Mouse (Mus musculus): ENCODE results near the gene Pcca.
A peak's percentile ranks its signal among the peaks of the same experiment; 100 is the strongest.

Gene Pcca

DNA sequence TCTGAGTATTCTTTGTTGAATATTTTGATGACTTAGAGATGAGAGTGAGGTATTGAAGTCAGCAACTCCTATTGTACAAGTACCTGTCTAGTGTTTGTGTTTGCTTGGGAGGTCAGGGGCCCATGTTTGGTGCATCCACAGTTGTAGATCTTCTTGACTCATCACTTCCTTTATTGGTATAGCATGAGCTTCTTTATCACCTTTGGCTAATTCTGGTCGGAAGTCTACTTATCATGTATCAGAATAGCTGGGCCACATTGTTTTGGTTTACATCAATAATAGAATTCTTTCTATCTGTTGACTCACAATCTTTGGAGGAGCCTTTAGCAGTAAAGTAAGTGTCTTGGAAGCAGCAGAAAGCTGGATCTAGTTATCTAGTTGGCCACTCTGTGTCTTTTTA, 108.3 kb downstream of the Pcca start:
- no peak for DNase-seq (ENCODE audit: low read depth, low spot score)

- DNase-seq (ENCODE audit: low read depth, low spot score), result no peak
These were observed 114.1 kb downstream of the Pcca start for GRCm38 (mm10) chr14:122648214-122648613.

GRCm38 (mm10) chr14:122649336-122649950, 115.3 kb downstream of the Pcca start:
- DNase-seq (ENCODE audit: low read depth, low spot score), result no peak

GRCm38 (mm10) chr14:122651681-122652080, 117.6 kb downstream of the Pcca start:
- DNase-seq (ENCODE audit: low read depth, low spot score), result no peak

DNA sequence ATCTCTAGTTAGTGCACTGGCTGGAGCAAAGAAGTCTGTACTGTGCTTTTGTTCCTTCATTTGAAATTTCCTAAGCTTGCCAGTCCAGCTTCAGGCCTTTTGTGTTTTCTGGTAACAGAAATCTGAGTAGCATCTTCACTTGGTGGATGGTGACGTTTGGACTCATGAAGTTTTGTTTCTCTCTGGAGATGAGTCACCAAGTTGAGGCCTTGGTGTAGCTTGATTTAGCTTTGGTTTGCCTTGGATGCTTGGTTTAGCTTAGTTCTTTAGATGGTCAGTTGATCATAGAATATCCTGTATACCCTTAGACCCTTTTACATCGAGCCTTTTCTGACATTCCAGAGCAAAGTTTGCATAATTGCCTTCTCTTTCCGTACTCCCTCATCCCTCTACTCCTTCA, 141.5 kb downstream of the Pcca start:
- no peak for DNase-seq (ENCODE audit: low read depth, low spot score)

DNA sequence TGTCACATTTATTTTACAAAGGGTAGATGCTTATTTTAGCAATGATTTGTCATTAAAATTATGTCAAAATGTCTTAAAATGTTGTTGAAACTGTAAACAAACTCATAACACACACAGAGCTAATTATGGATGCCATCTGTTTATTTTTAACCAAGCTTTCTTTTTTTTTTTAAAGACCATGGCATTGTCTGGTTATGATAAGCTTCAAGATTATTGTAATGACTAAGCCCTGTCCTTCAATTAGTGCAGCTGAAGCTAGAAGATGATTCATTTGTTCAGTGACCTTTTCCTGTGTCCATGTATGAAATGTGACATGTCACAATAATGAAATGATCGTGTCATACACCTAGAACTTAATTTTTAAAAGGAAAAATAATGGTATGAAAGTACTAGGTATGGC, 149.5 kb downstream of the Pcca start:
- peak; percentile 28 for DNase-seq (ENCODE audit: low read depth, low spot score)

DNA sequence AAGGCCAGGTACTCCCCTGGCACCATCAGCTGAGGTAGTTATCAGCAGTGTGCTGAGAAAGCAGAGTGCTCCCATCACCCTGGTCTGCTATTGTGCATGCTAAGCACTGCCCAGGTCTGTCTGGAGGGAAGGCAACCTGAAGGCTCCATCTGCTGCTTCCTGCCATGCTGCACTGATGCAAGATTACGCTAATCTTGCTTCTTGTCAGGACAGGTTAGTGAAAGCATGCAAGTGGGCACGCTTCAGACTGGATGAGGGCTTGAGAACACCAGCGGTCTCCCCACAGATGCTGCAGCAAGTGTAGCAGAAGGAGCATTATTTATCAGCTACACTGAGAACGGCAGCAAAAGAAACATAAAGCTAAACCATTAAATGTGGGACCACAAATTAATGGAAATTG, 150.1 kb downstream of the Pcca start:
- DNase-seq (ENCODE audit: low read depth, low spot score), result peak; percentile 79

GRCm38 (mm10) chr14:122684811-122685210, 150.7 kb downstream of the Pcca start:
- peak; percentile 65 for DNase-seq (ENCODE audit: low read depth, low spot score)

DNA sequence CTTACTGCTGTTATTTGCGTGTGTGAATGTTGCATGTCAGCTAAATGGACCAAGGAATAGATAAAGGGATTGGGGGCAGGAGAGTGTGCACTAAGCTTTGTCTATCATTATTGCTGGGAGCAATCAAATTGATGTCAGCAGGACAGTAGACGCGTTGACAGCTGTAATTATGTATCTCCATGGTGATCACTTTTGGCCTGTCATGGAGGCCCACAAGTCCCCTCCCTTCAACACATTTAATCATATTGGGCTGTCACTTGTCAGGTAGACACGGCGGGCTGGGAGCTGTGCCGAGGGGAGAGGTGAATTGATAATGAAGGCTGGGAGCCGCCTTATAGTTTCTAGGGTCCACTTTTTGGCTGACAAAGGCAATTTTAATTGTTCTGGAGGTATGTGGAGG, 153.3 kb downstream of the Pcca start:
- DNase-seq (ENCODE audit: low read depth, low spot score), result no peak

GRCm38 (mm10) chr14:122688378-122688777, 154.3 kb downstream of the Pcca start:
- no peak for DNase-seq (ENCODE audit: low read depth, low spot score)

DNA sequence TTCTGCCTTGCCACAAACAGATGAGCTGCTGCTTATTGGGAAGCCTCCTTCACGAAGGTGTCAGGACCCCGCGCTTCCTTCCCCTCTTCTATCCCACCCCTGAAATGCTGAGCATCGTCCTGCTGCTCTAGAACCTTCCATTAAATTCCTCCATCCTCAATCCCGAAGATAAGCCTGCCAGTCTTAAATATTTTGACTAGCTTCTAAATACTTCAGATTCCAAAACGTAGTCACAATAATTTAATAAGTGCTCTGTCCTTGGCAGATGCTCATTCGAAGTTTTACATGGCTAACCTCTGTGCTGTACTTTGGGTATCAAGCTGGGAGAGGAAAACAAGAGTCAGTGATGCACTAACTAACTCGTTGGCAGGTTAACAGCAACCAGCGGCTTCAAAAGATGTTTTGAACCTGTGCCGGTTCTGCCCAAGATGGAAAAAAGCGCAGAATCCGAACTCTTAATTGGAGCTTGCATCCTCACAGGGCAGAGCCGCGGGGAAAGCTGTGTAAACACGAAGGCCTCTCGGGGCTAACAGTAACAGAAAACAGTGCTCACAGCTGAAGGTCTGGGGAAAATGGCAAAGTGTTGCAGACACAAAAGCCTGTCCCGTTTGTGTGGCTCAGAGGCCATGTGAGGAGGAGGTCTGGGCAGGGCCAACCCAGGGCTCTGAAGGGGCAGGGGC, 155.2 kb downstream of the Pcca start:
- DNase-seq (ENCODE audit: low read depth, low spot score), result peak; percentile 14

DNA sequence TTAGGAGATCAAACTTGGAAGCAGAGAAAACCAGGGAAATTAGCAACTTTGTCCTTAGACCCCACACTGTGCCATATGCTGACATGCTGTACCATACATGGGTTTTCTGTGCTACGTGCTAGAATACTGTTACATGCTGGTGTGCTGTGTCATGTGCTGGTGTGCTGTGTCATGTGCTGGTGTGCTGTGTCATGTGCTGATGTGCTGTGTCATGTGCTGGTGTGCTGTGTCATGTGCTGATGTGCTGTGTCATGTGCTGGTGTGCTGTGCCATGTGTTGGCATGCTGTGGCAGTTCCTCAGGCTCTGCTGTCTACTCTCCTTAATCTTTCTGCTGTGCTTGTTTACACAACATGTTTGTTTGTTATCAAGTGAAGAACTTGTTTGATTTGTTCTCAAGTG, 157.4 kb downstream of the Pcca start:
- DNase-seq (ENCODE audit: low read depth, low spot score), result no peak

- no peak for DNase-seq (ENCODE audit: low read depth, low spot score)
These were observed 166.2 kb downstream of the Pcca start for GRCm38 (mm10) chr14:122700333-122700732.

GRCm38 (mm10) chr14:122713793-122714192, 179.7 kb downstream of the Pcca start:
- DNase-seq (ENCODE audit: low read depth, low spot score), result no peak

DNA sequence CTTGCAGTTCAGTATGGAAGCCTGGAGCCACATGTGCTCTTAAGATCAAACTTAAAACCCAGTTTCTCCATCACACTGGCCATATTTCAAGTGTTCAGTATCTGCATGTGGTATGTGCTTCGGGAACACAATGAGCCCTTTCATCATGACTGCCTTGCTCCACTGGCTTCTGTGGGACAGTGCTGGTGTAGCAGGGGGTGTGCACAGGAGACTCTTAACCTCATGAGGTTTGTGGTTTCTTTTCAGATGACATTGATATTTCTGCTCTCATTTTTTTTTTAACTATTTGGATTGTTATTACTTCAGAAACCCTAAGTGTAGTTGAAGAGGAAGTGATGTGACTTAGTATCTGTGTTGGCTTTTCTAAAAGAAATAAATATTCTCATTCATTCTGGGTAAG, 180.8 kb downstream of the Pcca start:
- DNase-seq (ENCODE audit: low read depth, low spot score), result no peak

GRCm38 (mm10) chr14:122716057-122716456, 181.9 kb downstream of the Pcca start:
- no peak for DNase-seq (ENCODE audit: low read depth, low spot score)

GRCm38 (mm10) chr14:122719496-122720080, 185.5 kb downstream of the Pcca start:
- no peak for DNase-seq (ENCODE audit: low read depth, low spot score)

GRCm38 (mm10) chr14:122720989-122721388, 186.9 kb downstream of the Pcca start:
- DNase-seq (ENCODE audit: low read depth, low spot score), result peak; percentile 73

- peak; percentile 58 for DNase-seq (ENCODE audit: low read depth, low spot score)
These were observed 187.6 kb downstream of the Pcca start for GRCm38 (mm10) chr14:122721750-122722149.

GRCm38 (mm10) chr14:122726456-122726855, 192.3 kb downstream of the Pcca start:
- peak; percentile 29 for DNase-seq (ENCODE audit: low read depth, low spot score)

DNA sequence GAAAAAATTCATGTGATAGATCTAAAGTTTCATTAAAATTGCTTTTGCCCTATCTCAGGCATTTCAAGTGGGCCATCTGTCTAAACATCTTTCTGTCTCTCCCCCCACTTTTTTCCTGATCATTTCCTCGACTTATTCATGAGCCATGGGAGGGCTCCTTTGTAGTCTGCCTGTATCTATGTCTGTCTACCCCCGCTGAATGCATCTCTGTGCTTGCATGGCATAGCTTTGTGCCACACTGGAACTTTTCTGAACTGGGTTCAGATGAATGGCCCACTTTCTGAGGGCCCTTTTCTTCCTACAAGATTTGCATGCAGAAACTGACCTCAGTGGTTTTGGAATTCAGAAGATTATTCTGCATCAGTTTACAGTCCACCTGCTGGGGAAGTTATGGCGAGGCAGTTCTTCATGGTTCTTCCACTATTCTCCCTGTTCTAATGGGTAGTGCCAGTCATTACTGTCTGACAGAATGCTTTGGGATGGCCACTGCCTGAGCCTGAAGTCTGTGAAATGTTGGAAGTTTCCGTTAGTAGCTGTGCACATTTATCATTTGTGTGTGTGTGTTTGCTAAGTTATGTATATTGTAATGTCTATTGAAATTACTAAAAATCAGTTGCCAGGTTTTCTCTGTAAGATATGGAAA, 195.4 kb downstream of the Pcca start:
- no peak for DNase-seq (ENCODE audit: low read depth, low spot score)

DNA sequence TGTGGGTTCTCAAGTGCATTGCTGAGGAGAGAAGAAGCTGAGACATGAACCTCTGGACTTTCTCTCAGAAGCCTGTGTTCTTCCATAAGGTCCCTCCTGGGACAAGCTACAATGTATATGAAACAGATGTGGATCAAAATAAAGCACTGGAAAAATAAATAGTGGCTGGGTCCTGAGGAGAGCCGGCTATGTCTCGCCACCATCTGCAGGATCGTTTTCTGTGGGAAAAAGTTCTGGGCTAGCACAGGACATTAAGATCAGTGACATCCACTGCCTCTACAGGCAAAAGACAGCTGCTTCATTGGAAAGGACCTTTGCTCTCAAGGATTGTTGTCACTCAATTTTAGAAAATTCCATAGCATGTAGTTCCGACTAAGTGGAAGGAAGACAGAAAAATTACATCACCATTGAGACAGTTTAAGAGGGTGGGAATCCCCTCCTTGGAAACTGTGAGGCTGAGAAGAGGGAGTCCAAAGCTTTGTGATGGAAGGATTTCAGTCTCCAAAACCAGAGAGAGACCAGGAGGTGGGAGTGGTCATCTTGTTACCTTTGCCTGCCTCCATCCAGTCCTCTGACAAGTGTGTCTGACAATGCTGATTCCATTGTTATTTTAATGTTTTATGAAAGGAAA, 196.9 kb downstream of the Pcca start:
- no peak for DNase-seq (ENCODE audit: low read depth, low spot score)
